7 mouse cellular contexts compared by ENCODE assay signal in the genomic region with DNA sequence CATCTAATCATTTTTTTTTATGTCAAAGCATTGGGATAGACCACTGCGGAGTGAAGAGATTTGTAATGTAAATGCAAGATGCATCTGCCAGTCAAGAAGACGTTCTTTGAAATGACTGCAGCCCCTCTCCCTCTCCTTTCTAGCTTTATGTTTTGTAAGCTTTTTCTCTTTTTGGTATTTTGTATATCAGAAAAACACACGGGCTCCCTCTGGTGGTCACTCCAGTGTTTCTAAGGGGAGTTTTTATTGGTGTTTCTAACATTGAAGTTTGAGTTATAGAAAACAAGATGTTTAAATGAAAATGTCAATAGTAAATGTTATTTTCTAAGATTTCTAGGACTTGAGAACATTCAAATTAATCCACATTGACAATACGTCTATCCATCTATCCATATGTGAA.
DNase-seq lines count a peak whose midpoint lies in the region; ATAC-seq and TF ChIP-seq lines count a peak whose summit lies in the region.

No protein-coding gene starts in this region.

- intact Hi-C loops in heart, postnatal 10 days (cut with DNase I): loop anchor here (1.0 kb wide), 3 partner anchors 53 to 111 kb away; no protein-coding TSS in a partner anchor
- intact Hi-C loops in left cerebral cortex, postnatal 4 days (cut with DNase I): loop anchor here (2.0 to 10.0 kb wide), 2 partner anchors 54 to 110 kb away; no protein-coding TSS in a partner anchor

- peaks cover 5% of the 10 kb centered on the region for H3K4me1 ChIP-seq in liver, embryonic 11.5 days (replicated peaks; ENCODE audit: control insufficient read depth, insufficient read depth, low read length)

- in situ Hi-C loops in Patski (cut with MboI; ENCODE audit: low pct_unique_long_range_greater_than_20kb): loop anchor here (5.0 kb wide), 2 partner anchors 52 to 107 kb away; no protein-coding TSS in a partner anchor

- H3K4me3 ChIP-seq in liver, embryonic 11.5 days (ENCODE audit: low read depth, low read length): no peak overlapping the region

- H3K9ac ChIP-seq in liver, embryonic 11.5 days (ENCODE audit: low read depth, low read length): no peak overlapping the region

- POLR2A ChIA-PET in Patski (lab: Charles Lee): interaction anchor here (0.6 kb wide), 1 partner anchor 37 kb away, joined by 3 read pairs; no protein-coding TSS in a partner anchor

- DNase-seq in liver (peak; percentile 57), Patski (ENCODE audit: low read depth, low spot score) (no peak)
- no peak for DNase-seq in liver, embryonic 11.5 days (ENCODE audit: low spot score)
- peak; percentile 18 for DNase-seq in c-Kit-positive CD71-positive TER-119-positive erythroid progenitor cells, embryonic 14.5 days (ENCODE audit: low spot score)
- peak; percentile 67 to 83 for DNase-seq in heart, postnatal 10 days
- peak; percentile 72 for DNase-seq in left cerebral cortex, postnatal 4 days
- DNase-seq in right cerebral cortex, postnatal 14 days: peak; percentile 85

- no peak overlapping the region for H3K27ac ChIP-seq in liver, embryonic 11.5 days (ENCODE audit: low read depth, low read length)

- CTCF ChIA-PET in Patski (lab: Charles Lee): interaction anchor here (0.7 to 3.1 kb wide), 22 partner anchors 9 to 110 kb away, joined by 3 to 41 read pairs (median 6); no protein-coding TSS in a partner anchor

- ATAC-seq in liver, embryonic 11.5 days (replicated peaks; ENCODE audit: low FRiP score): no peak
- no peak for ATAC-seq in Patski

- 26% methylated on average over 4 of the region's 4 CpGs for WGBS in liver, embryonic 11.5 days

- peak; percentile 56 for TF ChIP-seq CTCF in Patski (IDR thresholded peaks at IDR 0.05)

- H3K4me2 ChIP-seq in liver, embryonic 11.5 days: no peak overlapping the region

- H3K27me3 ChIP-seq in liver, embryonic 11.5 days (replicated peaks; ENCODE audit: control insufficient read depth, insufficient read depth, low read length): no peaks in the 10 kb centered on the region
- H3K27me3 ChIP-seq in Patski: no peaks in the 10 kb centered on the region

- H3K36me3 ChIP-seq in liver, embryonic 11.5 days (ENCODE audit: control insufficient read depth, insufficient read depth, low read length): no peaks in the 10 kb centered on the region

- no peaks in the 10 kb centered on the region for H3K9me3 ChIP-seq in liver, embryonic 11.5 days (ENCODE audit: control insufficient read depth, low read length)

Comparison
In these comparisons a context has a peak if more than half of its experiments do, and no peak if none do; other contexts are left out.
1. DNase-seq: peak in liver (single experiment), c-Kit-positive CD71-positive TER-119-positive erythroid progenitor cells, embryonic 14.5 days (single experiment), heart, postnatal 10 days (2 of 2), left cerebral cortex, postnatal 4 days (single experiment) and right cerebral cortex, postnatal 14 days (single experiment); none in liver, embryonic 11.5 days (single experiment) and Patski (single experiment).